Mouse (Mus musculus): ENCODE measurements at regions not wholly inside any gene's neighbourhood (a gene's known extent, or its start where the extent isn't known, plus 50 kb on each side); places are given as distances from the start of the nearest gene placed in this dataset.

DNA sequence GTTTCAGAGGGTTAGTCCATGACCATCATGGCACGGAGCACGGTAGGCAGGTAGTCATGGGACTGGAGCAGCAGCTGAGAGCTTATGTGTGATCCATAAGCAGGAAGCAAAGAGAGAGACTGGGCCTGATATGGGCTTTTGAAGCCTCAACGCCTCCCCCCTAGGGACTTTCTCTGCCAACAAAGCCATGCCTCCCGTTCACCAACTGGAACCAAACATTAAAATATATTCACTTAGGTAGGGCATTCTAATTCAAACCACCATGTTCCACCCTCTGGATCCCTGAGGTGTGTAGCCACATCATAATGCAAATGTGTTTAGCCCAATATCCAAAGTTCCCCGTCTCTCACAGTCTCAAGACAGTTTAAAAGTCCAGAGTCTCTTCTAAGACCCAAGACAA lies 85.3 kb upstream of the Ltbp1 start:
- H3K4me2 ChIP-seq = no peak overlapping the region
- H3K4me3 ChIP-seq = no peak overlapping the region
- no peak overlapping the region for H3K9ac ChIP-seq
- H3K27me3 ChIP-seq = no peaks in the 10 kb centered on the region
- peaks cover 8% of the 10 kb centered on the region; the same call in 1 of the 2 replicates for H3K9me3 ChIP-seq
- H3K36me3 ChIP-seq = 0 out of 2 replicates have a peak, but pooled peaks cover 2% of the 10 kb centered on the region
- H3K27ac ChIP-seq = no peak overlapping the region
- H3K4me1 ChIP-seq = peaks cover 11% of the 10 kb centered on the region
- WGBS = 78% methylated on average over 5 of the region's 5 CpGs
- ATAC-seq (ENCODE audit: insufficient number of reproducible peaks, insufficient read depth, low FRiP score, low TSS enrichment, low read depth) = no peak

DNA sequence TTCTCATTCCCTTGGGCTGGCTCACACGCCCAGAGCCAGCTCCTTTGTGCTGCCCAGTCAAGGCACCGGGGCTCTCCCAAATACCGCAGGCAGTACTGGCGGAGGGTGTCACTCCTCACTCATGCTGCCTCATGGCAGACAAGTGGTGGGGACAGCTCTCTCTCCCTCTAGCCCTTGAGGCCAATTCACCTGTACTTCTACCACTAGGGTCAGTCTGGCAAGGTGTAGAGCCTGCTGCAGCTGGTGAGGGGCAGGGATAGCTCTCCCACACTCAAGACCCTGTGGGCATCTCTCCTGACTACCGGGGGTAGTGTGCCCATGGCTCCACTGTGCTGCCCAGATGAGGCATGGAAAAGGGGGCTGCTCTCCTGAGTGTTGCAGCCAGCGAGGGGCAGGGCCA lies 84.0 kb upstream of the Ltbp1 start:
- no peak for ATAC-seq (ENCODE audit: insufficient number of reproducible peaks, insufficient read depth, low FRiP score, low TSS enrichment, low read depth)
- Histone ChIP-seq H3K36me3 (0 out of 2 replicates have a peak, but pooled peaks cover 2% of the 10 kb centered on the region), H3K4me3 (no peak overlapping the region), H3K27ac (no peak overlapping the region), H3K9ac (no peak overlapping the region), H3K4me1 (peaks cover 11% of the 10 kb centered on the region), H3K4me2 (no peak overlapping the region), H3K27me3 (no peaks in the 10 kb centered on the region), H3K9me3 (peaks cover 6% of the 10 kb centered on the region; the same call in 1 of the 2 replicates)
- 83% methylated on average over 6 of the region's 6 CpGs for WGBS

DNA sequence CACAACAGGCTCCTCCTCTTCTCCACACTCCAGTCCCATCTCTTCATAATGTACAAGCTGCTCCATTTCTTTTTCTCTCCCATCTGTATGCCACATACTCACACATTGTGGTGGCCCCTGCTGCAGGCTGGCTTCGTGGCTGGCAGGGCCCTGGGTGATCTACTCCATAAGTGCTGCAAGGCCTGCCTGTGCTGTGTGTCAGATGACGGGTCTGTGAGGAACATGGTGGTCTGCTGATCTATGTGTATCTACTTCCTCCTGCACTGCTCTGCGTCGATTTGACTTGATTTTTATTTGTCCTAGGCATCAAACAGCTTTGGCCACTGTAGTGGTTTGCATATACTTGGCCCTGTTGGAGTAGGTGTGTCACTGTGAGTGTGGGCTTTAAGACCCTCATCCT lies 83.4 kb upstream of the Ltbp1 start:
- Histone ChIP-seq H3K27ac (no peak overlapping the region), H3K4me2 (no peak overlapping the region), H3K36me3 (no peaks in the 10 kb centered on the region), H3K9ac (no peak overlapping the region), H3K4me3 (no peak overlapping the region), H3K4me1 (peaks cover 11% of the 10 kb centered on the region), H3K27me3 (no peaks in the 10 kb centered on the region), H3K9me3 (no peaks in the 10 kb centered on the region)
- no peak for ATAC-seq (ENCODE audit: insufficient number of reproducible peaks, insufficient read depth, low FRiP score, low TSS enrichment, low read depth)
- 76% methylated on average over 4 of the region's 4 CpGs for WGBS

DNA sequence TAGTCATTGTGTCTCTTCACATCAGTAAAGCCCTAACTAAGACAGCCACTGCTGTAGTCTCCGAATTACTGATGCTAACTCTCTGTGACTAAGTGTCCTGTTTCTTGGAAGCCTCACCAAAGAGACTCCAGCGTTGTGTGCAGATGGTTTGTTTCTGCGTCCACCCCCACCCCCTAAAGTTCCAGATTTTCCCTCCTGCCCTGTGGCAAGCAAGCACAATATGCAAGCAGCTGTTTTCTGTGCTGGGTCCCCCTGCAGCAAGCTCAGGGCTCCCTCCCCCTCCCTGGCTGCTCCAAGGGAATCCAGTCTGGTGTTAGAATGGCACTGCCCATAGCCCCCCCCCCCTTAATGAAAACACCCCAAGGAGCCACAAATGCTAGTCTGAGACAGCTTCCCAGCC lies 82.8 kb upstream of the Ltbp1 start:
- Histone ChIP-seq H3K9ac (no peak overlapping the region), H3K4me1 (peaks cover 11% of the 10 kb centered on the region), H3K4me2 (no peak overlapping the region), H3K36me3 (no peaks in the 10 kb centered on the region), H3K9me3 (no peaks in the 10 kb centered on the region), H3K4me3 (no peak overlapping the region), H3K27ac (no peak overlapping the region), H3K27me3 (no peaks in the 10 kb centered on the region)
- WGBS = 23% methylated on average over 3 of the region's 3 CpGs
- no peak for ATAC-seq (ENCODE audit: insufficient number of reproducible peaks, insufficient read depth, low FRiP score, low TSS enrichment, low read depth)

DNA sequence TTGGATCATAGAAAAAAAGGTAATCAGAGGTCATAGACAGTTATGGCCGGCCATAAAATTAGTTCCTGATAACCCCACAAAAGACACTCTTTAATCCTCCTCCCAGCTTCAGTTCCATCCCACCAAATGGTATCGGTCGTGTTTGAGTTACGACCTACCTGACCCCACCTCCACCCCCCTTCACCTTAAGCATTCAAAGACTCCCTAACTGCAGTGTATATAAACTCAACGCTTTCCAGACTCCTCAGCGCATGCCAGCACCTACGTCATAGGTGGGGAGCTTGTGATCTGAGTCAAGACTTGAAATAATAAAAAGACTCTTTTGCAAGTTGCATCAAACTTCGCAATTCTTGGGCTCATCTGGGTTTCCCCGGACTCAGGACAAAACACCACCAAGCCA lies 82.3 kb upstream of the Ltbp1 start:
- Histone ChIP-seq H3K4me2 (no peak overlapping the region), H3K4me3 (no peak overlapping the region), H3K27me3 (no peaks in the 10 kb centered on the region), H3K9me3 (no peaks in the 10 kb centered on the region), H3K36me3 (no peaks in the 10 kb centered on the region), H3K4me1 (peaks cover 11% of the 10 kb centered on the region), H3K9ac (no peak overlapping the region), H3K27ac (no peak overlapping the region)
- 61% methylated on average over 9 of the region's 9 CpGs for WGBS
- ATAC-seq (ENCODE audit: insufficient number of reproducible peaks, insufficient read depth, low FRiP score, low TSS enrichment, low read depth) = no peak

DNA sequence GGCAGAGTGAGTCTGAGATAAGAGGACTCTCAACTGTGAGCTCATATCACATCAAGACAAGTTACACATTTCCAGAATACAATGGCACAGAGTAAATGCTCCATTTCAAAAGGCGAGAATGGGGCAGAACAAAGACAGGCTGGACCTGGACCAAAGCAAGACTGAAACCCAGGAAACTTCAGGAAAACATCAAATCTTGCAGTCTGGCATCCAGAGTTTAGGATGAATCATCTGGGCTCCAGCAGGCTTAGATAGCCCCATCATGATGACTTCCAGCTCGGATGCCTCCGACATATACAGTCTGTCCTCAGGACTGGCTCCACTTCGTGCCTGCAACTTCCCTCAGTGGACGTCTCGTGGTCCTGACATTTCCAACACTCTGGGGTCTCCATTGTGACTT lies 80.2 kb upstream of the Ltbp1 start:
- no peaks in the 10 kb centered on the region for H3K27me3 ChIP-seq
- no peaks in the 10 kb centered on the region for H3K9me3 ChIP-seq
- ATAC-seq (ENCODE audit: insufficient number of reproducible peaks, insufficient read depth, low FRiP score, low TSS enrichment, low read depth) = no peak
- H3K27ac ChIP-seq = no peak overlapping the region
- no peak overlapping the region for H3K4me3 ChIP-seq
- WGBS = 93% methylated on average over 6 of the region's 6 CpGs
- no peaks in the 10 kb centered on the region for H3K36me3 ChIP-seq
- peaks cover 15% of the 10 kb centered on the region for H3K4me1 ChIP-seq
- H3K9ac ChIP-seq = no peak overlapping the region
- H3K4me2 ChIP-seq = no peak overlapping the region

DNA sequence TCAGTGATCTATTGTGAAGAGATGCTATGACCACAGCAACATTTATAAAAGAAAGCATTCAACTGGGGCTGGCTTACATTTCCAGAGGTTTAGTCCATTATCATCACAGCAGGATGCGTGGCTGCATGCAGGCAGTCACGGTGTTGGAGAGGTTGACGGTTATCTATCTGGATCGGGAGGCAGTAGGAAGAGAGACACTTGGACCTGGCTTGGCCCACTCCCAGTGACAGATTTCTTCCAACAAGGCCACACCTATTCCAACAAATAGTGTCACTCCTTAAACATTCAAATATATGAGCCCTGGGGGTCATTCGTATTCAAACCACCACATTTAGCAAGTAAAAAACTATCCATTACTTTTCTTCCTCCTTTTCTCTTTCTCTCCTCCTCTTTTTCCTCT lies 77.4 kb upstream of the Ltbp1 start:
- Histone ChIP-seq H3K27ac (no peak overlapping the region), H3K4me2 (no peak overlapping the region), H3K9me3 (no peaks in the 10 kb centered on the region), H3K9ac (no peak overlapping the region), H3K4me1 (peaks cover 12% of the 10 kb centered on the region; the same call in 1 of the 2 replicates), H3K4me3 (no peak overlapping the region), H3K27me3 (no peaks in the 10 kb centered on the region), H3K36me3 (no peaks in the 10 kb centered on the region)
- WGBS = 65% methylated on average over 5 of the region's 5 CpGs
- ATAC-seq (ENCODE audit: insufficient number of reproducible peaks, insufficient read depth, low FRiP score, low TSS enrichment, low read depth) = no peak

DNA sequence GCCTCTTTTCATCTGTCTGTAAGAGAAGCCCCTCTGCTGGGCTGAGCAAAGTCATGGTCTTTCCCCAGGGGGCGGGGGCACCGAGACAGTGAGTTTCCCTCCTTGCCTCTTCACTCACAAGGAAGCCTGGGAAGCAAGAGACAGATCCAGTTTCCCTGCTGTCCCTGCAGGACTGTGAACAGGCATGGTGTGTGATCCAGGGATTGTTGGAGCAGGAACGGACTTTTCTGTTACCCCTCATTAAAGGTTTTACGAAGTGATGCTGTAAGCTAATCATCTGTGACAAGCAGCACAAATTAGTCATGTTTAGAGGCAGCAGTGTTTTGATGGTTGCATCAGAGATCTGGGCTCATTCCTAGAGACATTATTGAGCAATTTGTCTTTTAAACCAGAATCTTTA lies 73.8 kb upstream of the Ltbp1 start:
- Histone ChIP-seq H3K9ac (no peak overlapping the region), H3K9me3 (no peaks in the 10 kb centered on the region), H3K27ac (no peak overlapping the region), H3K4me2 (no peak overlapping the region), H3K4me1 (0 out of 2 replicates have a peak, but pooled peaks cover 7% of the 10 kb centered on the region), H3K27me3 (no peaks in the 10 kb centered on the region), H3K36me3 (no peaks in the 10 kb centered on the region), H3K4me3 (no peak overlapping the region)
- ATAC-seq (ENCODE audit: insufficient number of reproducible peaks, insufficient read depth, low FRiP score, low TSS enrichment, low read depth) = no peak
- WGBS = 41% methylated on average over 4 of the region's 4 CpGs

DNA sequence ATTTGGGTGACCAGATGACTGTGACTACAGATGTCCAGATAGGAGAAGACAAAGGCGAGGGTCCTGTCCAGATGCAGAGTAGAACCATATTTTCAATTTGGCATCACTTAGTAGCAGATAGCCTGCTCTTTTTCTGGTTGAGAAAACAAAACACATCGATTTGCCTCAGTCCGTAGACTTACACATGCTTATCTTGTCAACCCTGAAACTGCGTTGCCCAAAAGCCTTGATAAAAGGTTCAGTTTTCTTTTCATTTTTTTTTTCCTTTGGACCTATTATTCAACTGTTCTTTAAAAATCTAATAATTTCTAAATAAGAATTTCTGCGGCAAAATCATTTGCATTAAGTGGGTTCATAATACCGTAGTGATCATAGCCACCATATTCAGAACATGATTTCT lies 64.0 kb upstream of the Ltbp1 start:
- no peak for ATAC-seq (ENCODE audit: insufficient number of reproducible peaks, insufficient read depth, low FRiP score, low TSS enrichment, low read depth)
- no peak overlapping the region for H3K9ac ChIP-seq
- H3K9me3 ChIP-seq = no peaks in the 10 kb centered on the region
- no peaks in the 10 kb centered on the region for H3K27me3 ChIP-seq
- H3K36me3 ChIP-seq = no peaks in the 10 kb centered on the region
- H3K4me3 ChIP-seq = no peak overlapping the region
- H3K4me1 ChIP-seq = peaks cover 19% of the 10 kb centered on the region
- WGBS = 89% methylated on average over 6 of the region's 6 CpGs
- no peak overlapping the region for H3K27ac ChIP-seq
- H3K4me2 ChIP-seq = no peak overlapping the region

DNA sequence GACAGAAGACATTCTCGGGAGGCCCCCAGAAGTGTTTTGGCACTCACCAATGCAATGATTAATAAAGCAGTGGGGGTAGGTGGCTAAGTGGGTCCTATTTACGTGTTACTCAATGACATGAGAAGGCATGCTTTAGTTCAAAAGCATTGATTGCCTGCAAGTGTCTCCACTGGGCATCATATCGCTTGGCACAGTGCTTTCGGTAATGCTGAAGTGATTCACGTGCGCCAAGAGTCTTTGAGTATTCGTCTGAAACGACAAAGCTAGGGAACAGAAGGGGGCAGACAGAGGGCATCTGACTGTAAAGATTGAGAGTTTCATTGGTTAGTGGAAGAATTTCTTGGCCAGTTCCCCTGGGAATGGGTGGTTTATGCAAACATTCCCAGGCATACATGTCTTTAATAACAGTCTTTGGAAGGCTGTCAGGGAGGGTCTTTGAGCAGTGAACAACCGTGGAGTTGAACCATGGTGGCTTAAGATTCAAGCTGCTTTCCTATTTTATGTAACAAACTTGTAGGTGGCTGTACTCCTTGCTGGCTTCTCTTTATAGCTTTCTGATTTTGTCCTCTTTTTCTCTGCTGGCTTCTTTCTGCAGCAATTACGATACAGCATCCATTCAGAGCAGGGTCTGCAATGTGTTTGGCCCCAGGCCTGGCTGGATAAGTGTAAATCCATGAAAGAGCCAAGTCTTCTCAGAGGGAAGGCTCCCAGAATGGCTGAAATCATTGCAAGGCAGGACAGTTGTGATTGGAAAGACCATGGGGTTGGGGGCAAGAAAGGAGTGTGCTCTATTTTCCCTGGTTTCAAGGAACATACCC lies 62.2 kb upstream of the Ltbp1 start:
- no peak overlapping the region for H3K9ac ChIP-seq
- peaks cover 19% of the 10 kb centered on the region for H3K4me1 ChIP-seq
- 62% methylated on average over 10 of the region's 10 CpGs for WGBS
- H3K4me3 ChIP-seq = no peak overlapping the region
- no peaks in the 10 kb centered on the region for H3K9me3 ChIP-seq
- no peaks in the 10 kb centered on the region for H3K36me3 ChIP-seq
- no peak for ATAC-seq (ENCODE audit: insufficient number of reproducible peaks, insufficient read depth, low FRiP score, low TSS enrichment, low read depth)
- H3K27me3 ChIP-seq = no peaks in the 10 kb centered on the region
- H3K27ac ChIP-seq = peak overlapping the region; percentile 11
- H3K4me2 ChIP-seq = no peak overlapping the region; the same call in 1 of the 2 replicates

DNA sequence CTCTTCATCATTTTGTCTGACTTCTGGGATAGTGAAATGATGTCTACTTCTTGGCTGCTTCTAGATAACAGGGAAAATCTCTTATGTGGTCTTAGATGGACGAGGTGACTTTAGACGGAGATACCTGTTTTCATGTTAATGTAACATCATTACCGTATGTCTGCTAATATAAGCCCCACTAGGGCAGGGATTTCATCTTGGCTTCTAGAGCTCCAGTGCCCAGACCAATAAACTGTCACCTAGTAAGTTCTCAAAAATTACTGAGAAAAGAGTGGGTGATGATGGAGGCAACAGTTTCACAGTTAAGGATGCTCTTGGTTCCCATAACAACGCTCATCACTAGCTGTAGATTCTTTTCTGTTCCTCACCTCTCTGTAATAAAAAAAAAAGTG lies 61.6 kb upstream of the Ltbp1 start:
- no peak for ATAC-seq (ENCODE audit: insufficient number of reproducible peaks, insufficient read depth, low FRiP score, low TSS enrichment, low read depth)
- no peaks in the 10 kb centered on the region for H3K36me3 ChIP-seq
- H3K27me3 ChIP-seq = no peaks in the 10 kb centered on the region
- H3K27ac ChIP-seq = no peak overlapping the region
- H3K4me3 ChIP-seq = no peak overlapping the region
- peaks cover 19% of the 10 kb centered on the region for H3K4me1 ChIP-seq
- no peak overlapping the region; the same call in 1 of the 2 replicates for H3K4me2 ChIP-seq
- H3K9me3 ChIP-seq = no peaks in the 10 kb centered on the region
- WGBS = 35% methylated on average over 4 of the region's 4 CpGs
- no peak overlapping the region for H3K9ac ChIP-seq

DNA sequence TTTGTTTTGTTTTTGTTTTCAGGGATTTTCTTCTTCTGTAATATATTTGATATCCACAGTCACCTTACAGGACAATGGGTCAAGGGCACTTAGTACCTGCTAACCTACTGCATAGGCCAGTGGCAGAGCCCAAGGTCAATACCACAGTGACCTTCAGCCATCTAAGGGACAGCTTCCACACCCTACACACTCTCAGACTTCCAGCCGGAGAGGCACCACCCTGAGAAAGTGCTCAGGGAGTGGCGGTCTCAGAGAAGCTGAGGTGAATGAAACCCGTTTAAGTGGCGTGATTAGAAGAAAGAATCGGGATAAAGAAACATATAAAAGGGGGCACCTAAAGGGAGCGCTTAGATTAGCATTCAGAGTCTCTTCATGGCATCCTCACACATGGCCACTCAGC lies 60.2 kb upstream of the Ltbp1 start:
- Histone ChIP-seq H3K36me3 (no peaks in the 10 kb centered on the region), H3K9ac (no peak overlapping the region), H3K4me1 (peaks cover 19% of the 10 kb centered on the region), H3K4me2 (no peak overlapping the region), H3K27me3 (no peaks in the 10 kb centered on the region), H3K4me3 (no peak overlapping the region), H3K9me3 (no peaks in the 10 kb centered on the region), H3K27ac (no peak overlapping the region)
- 77% methylated on average over 6 of the region's 6 CpGs for WGBS
- no peak for ATAC-seq (ENCODE audit: insufficient number of reproducible peaks, insufficient read depth, low FRiP score, low TSS enrichment, low read depth)

Data from embryonic facial prominence, embryonic 13.5 days (tissue).